Mouse (Mus musculus) CH12.LX (cell line): ENCODE results near the gene Sobp. TPM values are rescaled to one million over a fixed set of nuclear protein-coding genes. Genes with fewer than 3 reads are reported as not detected.

Experiments
- DNase-seq: peaks from one replicate; pipeline ENCODE4 v3.0.0-alpha.2; 2013; ENCODE audit errors: extremely low read depth
- H3K27ac ChIP-seq: 2 replicates; pipeline ENCODE4 v1.5.1; 2012; ENCODE audit warnings: low read depth, mild to moderate bottlenecking, control low read depth, moderate library complexity; ENCODE audit not compliant: insufficient read depth
- H3K27me3 ChIP-seq: replicated peaks from 2 replicates; pipeline ENCODE3; 2012; ENCODE audit warnings: inconsistent platforms
- H3K36me3 ChIP-seq, 2 experiments: replicated peaks in 1 of 2; 2 replicates each; pipeline versions ENCODE3 to v1.6.1; 2012; ENCODE audit warnings: inconsistent platforms in 1 of 2, low read length in 1 of 2, mild to moderate bottlenecking in 1 of 2, mixed read lengths in 1 of 2, moderate library complexity in 1 of 2; ENCODE audit not compliant: control insufficient read depth in 1 of 2, insufficient read depth in 1 of 2
- H3K4me1 ChIP-seq, 2 experiments: 2 replicates each; pipeline ENCODE4 v1.6.1; 2012; ENCODE audit warnings: inconsistent platforms in 1 of 2, moderate library complexity in 1 of 2; ENCODE audit not compliant: insufficient read depth in 2 of 2, control insufficient read depth in 1 of 2
- H3K4me2 ChIP-seq: 2 replicates; pipeline ENCODE4 v1.6.1; 2012; ENCODE audit warnings: low read depth, mild to moderate bottlenecking, control low read depth; ENCODE audit not compliant: poor library complexity, insufficient read depth, severe bottlenecking
- H3K4me3 ChIP-seq, 3 experiments: fragments of 150-350 bp in 1 of 3; sonication (generic) in 1 of 3; replicated peaks in 1 of 3; 2 replicates each; pipeline versions ENCODE3 to v1.5.1; 2011 to 2012; ENCODE audit warnings: low read depth in 2 of 3, low read length in 2 of 3, mild to moderate bottlenecking in 2 of 3, moderate library complexity in 2 of 3, control low read depth in 1 of 3, improper control_type of control experiment in 1 of 3, inconsistent platforms in 1 of 3, mixed read lengths in 1 of 3; ENCODE audit not compliant: poor library complexity in 1 of 3
- H3K79me2 ChIP-seq: replicated peaks from 2 replicates; pipeline ENCODE4 v1.6.1; 2012; ENCODE audit warnings: mild to moderate bottlenecking, moderate library complexity; ENCODE audit not compliant: control insufficient read depth, poor library complexity, insufficient read depth, severe bottlenecking; ENCODE audit errors: extremely low read depth
- H3K9ac ChIP-seq: 2 replicates; pipeline ENCODE4 v1.6.1; 2012; ENCODE audit warnings: low read depth, mild to moderate bottlenecking, control low read depth, moderate library complexity; ENCODE audit not compliant: insufficient read depth
- H3K9me3 ChIP-seq: replicated peaks from 2 replicates; pipeline ENCODE3; 2012; ENCODE audit warnings: low read length, inconsistent platforms, mixed read lengths
- BHLHE40 ChIP-seq: IDR thresholded peaks from 2 replicates; pipeline ENCODE4 v1.6.1; 2011; ENCODE audit warnings: mild to moderate bottlenecking, low read depth, low read length, improper control_type of control experiment
- CHD2 ChIP-seq: IDR thresholded peaks from 2 replicates; pipeline ENCODE4 v1.6.1; 2011; ENCODE audit warnings: low read length, improper control_type of control experiment
- CTCF ChIP-seq, 2 experiments: IDR thresholded peaks in 1 of 2; conservative IDR thresholded peaks in 1 of 2; 2 replicates each; pipeline ENCODE4 v1.5.1; 2011 to 2012; ENCODE audit warnings: low read depth in 2 of 2, low read length in 2 of 2, improper control_type of control experiment in 1 of 2, inconsistent platforms in 1 of 2, mild to moderate bottlenecking in 1 of 2, moderate library complexity in 1 of 2
- ELF1 ChIP-seq: IDR thresholded peaks from 2 replicates; pipeline ENCODE4 v1.6.1; 2014; ENCODE audit warnings: low read depth, mild to moderate bottlenecking, inconsistent platforms, low read length, improper control_type of control experiment
- EP300 ChIP-seq: IDR thresholded peaks from 2 replicates; pipeline ENCODE4 v1.6.1; 2011; ENCODE audit warnings: low read length, improper control_type of control experiment
- HCFC1 ChIP-seq: IDR thresholded peaks from 2 replicates; pipeline ENCODE4 v1.6.1; 2012; ENCODE audit warnings: low read depth, mild to moderate bottlenecking, inconsistent platforms, low read length, improper control_type of control experiment
- IRF4 ChIP-seq: IDR thresholded peaks from 2 replicates; pipeline ENCODE4 v1.6.1; 2014; ENCODE audit warnings: low read depth, mild to moderate bottlenecking, inconsistent platforms, low read length, improper control_type of control experiment
- JUN ChIP-seq: IDR thresholded peaks from 2 replicates; pipeline ENCODE4 v1.6.1; 2011; ENCODE audit warnings: low read depth, mild to moderate bottlenecking, low read length, improper control_type of control experiment, moderate library complexity; ENCODE audit not compliant: insufficient read depth
- JUND ChIP-seq: conservative IDR thresholded peaks from 2 replicates; pipeline ENCODE4 v1.6.1; 2011; ENCODE audit warnings: low read depth, low read length, improper control_type of control experiment
- MAX ChIP-seq: IDR thresholded peaks from 2 replicates; pipeline ENCODE4 v1.6.1; 2011; ENCODE audit warnings: low read length, improper control_type of control experiment
- MAZ ChIP-seq: IDR thresholded peaks from 2 replicates; pipeline ENCODE4 v1.6.1; 2012; ENCODE audit warnings: low read depth, mild to moderate bottlenecking, inconsistent platforms, low read length, improper control_type of control experiment, moderate library complexity
- MXI1 ChIP-seq: IDR thresholded peaks from 2 replicates; pipeline ENCODE4 v1.6.1; 2011; ENCODE audit warnings: mild to moderate bottlenecking, low read depth, low read length, improper control_type of control experiment
- NELFE ChIP-seq: IDR thresholded peaks from 2 replicates; pipeline ENCODE4 v1.6.1; 2011; ENCODE audit warnings: low read depth, low read length, improper control_type of control experiment
- PAX5 ChIP-seq: IDR thresholded peaks from 2 replicates; pipeline ENCODE4 v1.6.1; 2012; ENCODE audit warnings: low read length, inconsistent platforms, mixed read lengths
- POLR2A ChIP-seq: IDR thresholded peaks from 2 replicates; pipeline ENCODE4 v1.6.1; 2011; ENCODE audit warnings: low read depth, mild to moderate bottlenecking, improper control_type of control experiment, low read length
- RAD21 ChIP-seq: IDR thresholded peaks from 2 replicates; pipeline ENCODE4 v1.6.1; 2011; ENCODE audit warnings: low read depth, mild to moderate bottlenecking, low read length, improper control_type of control experiment, moderate library complexity
- RCOR1 ChIP-seq: conservative IDR thresholded peaks from 2 replicates; pipeline ENCODE4 v1.6.1; 2012; ENCODE audit warnings: low read depth, mild to moderate bottlenecking, inconsistent platforms, low read length, improper control_type of control experiment
- SMC3 ChIP-seq: IDR thresholded peaks from 2 replicates; pipeline ENCODE4 v1.6.1; 2011; ENCODE audit warnings: low read depth, low read length, improper control_type of control experiment
- TBP ChIP-seq: conservative IDR thresholded peaks from 2 replicates; pipeline ENCODE4 v1.6.1; 2011; ENCODE audit warnings: low read depth, low read length, improper control_type of control experiment
- UBTF ChIP-seq: IDR thresholded peaks from 2 replicates; pipeline ENCODE4 v1.6.1; 2012; ENCODE audit warnings: low read depth, mild to moderate bottlenecking, inconsistent platforms, low read length, improper control_type of control experiment, moderate library complexity
- USF1 ChIP-seq: IDR thresholded peaks from 2 replicates; pipeline ENCODE4 v1.6.1; 2014; ENCODE audit warnings: low read depth, mild to moderate bottlenecking, inconsistent platforms, low read length, improper control_type of control experiment
- USF2 ChIP-seq: conservative IDR thresholded peaks from 2 replicates; pipeline ENCODE4 v1.6.1; 2011; ENCODE audit warnings: low read depth, low read length, improper control_type of control experiment
- ZC3H11A ChIP-seq: IDR thresholded peaks from 2 replicates; pipeline ENCODE4 v1.6.1; 2012; ENCODE audit warnings: low read depth, mild to moderate bottlenecking, inconsistent platforms, low read length, improper control_type of control experiment
- ZNF384 ChIP-seq: IDR thresholded peaks from 2 replicates; pipeline ENCODE4 v1.6.1; 2012; ENCODE audit warnings: low read depth, low read length, improper control_type of control experiment, inconsistent platforms
- dilution Hi-C: fragments of 300-500 bp; cut with MboI; formaldehyde crosslinking; loops from 2 replicates; pipeline ENCODE4 v1.14.3; 2020; ENCODE audit warnings: low sequenced_read_pairs; ENCODE audit not compliant: extremely low pct_unique_long_range_greater_than_20kb, extremely low pct_ligation_motif_present
- in situ Hi-C: fragments of 300-500 bp; cut with MboI; formaldehyde crosslinking; loops from 3 replicates; pipeline ENCODE4 v1.14.3; 2019; ENCODE audit warnings: low sequenced_read_pairs, low pct_ligation_motif_present, low pct_unique_long_range_greater_than_20kb, mixed read lengths
- polyA plus RNA-seq: library from polyadenylated mRNA; unstranded; fragments of >175 nt; gene quantifications from 2 replicates; pipeline ENCODE4 v1.2.1, GENCODE M21; 2012; ENCODE audit warnings: low read depth; ENCODE audit not compliant: insufficient read length
- total RNA-seq, 2 experiments: library from RNA; depleted of rRNA; stranded (reverse); fragments of 300-350 nt in 1 of 2; fragments of >200 nt in 1 of 2; gene quantifications; 2 replicates each; pipeline ENCODE4 v1.2.3; 2012 to 2014

The Sobp gene
- total and polyA plus RNA-seq, 3 experiments: 0.04 to 0.77 (median 0.08) TPM

DNA sequence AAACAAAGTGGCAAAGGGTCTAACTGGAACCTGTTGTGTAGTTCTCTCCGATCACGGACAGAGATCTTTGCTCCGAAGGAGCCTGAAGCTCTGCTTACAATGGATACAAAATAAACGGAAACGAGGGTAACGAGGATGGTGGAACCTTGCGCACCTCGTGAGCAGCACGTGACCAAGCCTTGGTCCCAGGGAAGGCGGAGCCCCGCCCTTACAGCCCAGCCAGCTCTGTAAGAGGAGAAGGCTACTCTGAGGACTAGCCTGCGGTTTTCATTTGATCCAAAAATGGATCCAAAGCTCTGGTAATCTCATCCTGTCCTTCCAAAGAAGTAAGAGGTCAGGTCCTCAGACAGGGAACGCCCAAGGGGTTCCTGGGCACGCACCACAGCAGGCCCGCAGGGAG is 185.7 kb downstream of the Sobp start:
- H3K4me3 ChIP-seq: no peak overlapping the region
- no peak overlapping the region for H3K27ac ChIP-seq
- H3K9ac ChIP-seq: no peak overlapping the region
- dilution Hi-C loops: no loop called here
- in situ Hi-C loops: loop anchor here (25.0 kb wide), 1 partner anchor 676 kb away; no protein-coding TSS in a partner anchor
- no peaks in the 10 kb centered on the region for H3K79me2 ChIP-seq
- H3K27me3 ChIP-seq: no peaks in the 10 kb centered on the region
- no peaks in the 10 kb centered on the region for H3K4me1 ChIP-seq
- H3K36me3 ChIP-seq: no peaks in the 10 kb centered on the region
- no peaks in the 10 kb centered on the region for H3K9me3 ChIP-seq
- H3K4me2 ChIP-seq: no peak overlapping the region
- TF ChIP-seq USF2 (peak; percentile 16; the same call in 1 of the 2 replicates), MAZ (no peak), BHLHE40 (peak; percentile 21; the same call in 1 of the 2 replicates)
- TF ChIP-seq, all 38 proteins: peak for 2
- DNase-seq: no peak

DNA sequence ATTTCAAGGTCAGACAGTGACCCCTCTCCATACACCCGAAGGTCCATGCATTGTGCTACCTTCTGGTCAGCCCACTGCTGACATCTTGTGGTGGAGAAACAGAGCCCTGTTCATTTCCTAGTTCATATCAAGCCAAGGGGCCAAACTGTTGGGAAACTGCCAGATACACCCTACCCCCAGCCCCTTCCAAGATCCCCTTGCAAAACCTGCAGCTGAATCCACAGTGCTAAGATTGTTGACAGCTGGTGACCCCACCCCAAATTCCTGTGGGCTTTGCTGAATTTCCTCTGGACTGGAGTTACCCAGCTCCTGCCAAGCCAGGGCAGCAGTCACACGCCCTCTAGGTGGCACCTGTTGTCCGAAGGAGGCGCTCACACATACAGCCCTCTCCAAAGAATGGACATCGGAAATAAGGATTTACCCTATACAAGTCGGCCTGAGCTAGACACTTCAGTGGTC is 186.7 kb downstream of the Sobp start:
- H3K9ac ChIP-seq: no peak overlapping the region
- no peak overlapping the region for H3K27ac ChIP-seq
- H3K9me3 ChIP-seq: no peaks in the 10 kb centered on the region
- dilution Hi-C loops: no loop called here
- H3K27me3 ChIP-seq: no peaks in the 10 kb centered on the region
- in situ Hi-C loops: loop anchor here (25.0 kb wide), 1 partner anchor 675 kb away; no protein-coding TSS in a partner anchor
- H3K4me2 ChIP-seq: peak overlapping the region; percentile 19; the same call in 1 of the 2 replicates
- H3K4me1 ChIP-seq: no peaks in the 10 kb centered on the region
- no peaks in the 10 kb centered on the region for H3K79me2 ChIP-seq
- no peaks in the 10 kb centered on the region for H3K36me3 ChIP-seq
- peak; percentile 32 for DNase-seq
- no peak overlapping the region for H3K4me3 ChIP-seq
- TF ChIP-seq SMC3: peak; percentile 74
- TF ChIP-seq CTCF (conservative IDR thresholded peaks at IDR 0.05 in 1 of 2, IDR thresholded peaks at IDR 0.05 in 1 of 2; ENCODE audit: low read depth in 2 of 2, low read length in 2 of 2): peak; percentile 32 to 73; a peak in 2 of 4 replicates
- TF ChIP-seq RAD21: peak; percentile 66
- TF ChIP-seq TBP: no peak
- no peak for TF ChIP-seq RCOR1

DNA sequence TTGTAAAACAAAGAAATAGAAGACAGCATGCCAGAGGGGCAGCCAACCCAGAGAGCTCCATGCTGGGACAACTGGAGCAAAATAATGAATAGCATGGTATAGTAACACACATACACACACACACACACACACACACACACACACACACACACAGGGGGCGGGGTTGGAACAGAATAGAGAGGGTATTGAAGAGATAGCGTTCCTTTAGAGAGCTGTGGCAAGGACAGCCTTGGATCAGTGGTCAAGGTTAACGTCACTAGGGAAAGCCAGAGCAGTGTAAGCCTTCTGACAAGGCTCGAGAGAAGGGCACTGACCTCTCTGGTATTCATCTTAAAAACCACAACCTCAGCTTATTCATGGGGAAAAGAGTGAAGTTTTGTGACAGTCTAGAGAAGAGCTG is 189.4 kb downstream of the Sobp start:
- in situ Hi-C loops: loop anchor here (25.0 kb wide), 1 partner anchor 673 kb away; no protein-coding TSS in a partner anchor
- H3K9me3 ChIP-seq: no peaks in the 10 kb centered on the region
- H3K9ac ChIP-seq: no peak overlapping the region
- no peaks in the 10 kb centered on the region for H3K27me3 ChIP-seq
- H3K27ac ChIP-seq: no peak overlapping the region
- no peak overlapping the region for H3K4me3 ChIP-seq
- dilution Hi-C loops: no loop called here
- TF ChIP-seq MAZ: no peak
- TF ChIP-seq PAX5: no peak
- TF ChIP-seq EP300: no peak
- no peak for TF ChIP-seq CHD2
- no peak for TF ChIP-seq USF1
- TF ChIP-seq RCOR1: no peak
- no peak for TF ChIP-seq BHLHE40
- no peak for TF ChIP-seq ELF1
- TF ChIP-seq POLR2A: no peak
- no peak for TF ChIP-seq ZNF384
- TF ChIP-seq MXI1: no peak
- no peak for TF ChIP-seq MAX
- no peak for TF ChIP-seq USF2
- TF ChIP-seq JUN: no peak
- TF ChIP-seq JUND: no peak
- no peak for TF ChIP-seq IRF4
- no peak for TF ChIP-seq ZC3H11A
- no peak for TF ChIP-seq UBTF
- TF ChIP-seq HCFC1: no peak
- TF ChIP-seq NELFE: no peak
- no peaks in the 10 kb centered on the region for H3K4me1 ChIP-seq
- H3K79me2 ChIP-seq: no peaks in the 10 kb centered on the region
- no peak for DNase-seq
- no peak overlapping the region for H3K4me2 ChIP-seq
- H3K36me3 ChIP-seq: no peaks in the 10 kb centered on the region
